Mouse (Mus musculus) E14TG2a.4 (cell line): Measurements from ENCODE around the gene Stam.

Experiments used
- CTCF ChIP-seq: conservative IDR thresholded peaks from 2 replicates; pipeline ENCODE4 v1.5.1; 2014; ENCODE audit warnings: low read length
- NANOG ChIP-seq: IDR thresholded peaks from 2 replicates; pipeline ENCODE4 v1.6.1; 2014; ENCODE audit warnings: borderline replicate concordance, low read length, mixed read lengths

GRCm38 (mm10) chr2:14103924-14104323 lies 30.0 kb downstream of the Stam start:
- no peak for TF ChIP-seq CTCF
- peak; percentile 63 for TF ChIP-seq NANOG
